Mouse (Mus musculus): ENCODE results near the gene Cblb. TPM values are rescaled to one million over a fixed set of nuclear protein-coding genes. Genes with fewer than 3 reads are reported as not detected.

The Cblb gene
- polyA plus RNA-seq (2015; fragmentation: Nextera tagmentation; extraction: Ambion mirVana) = 8.4 and 8.7 TPM in 2 replicates

GRCm38 (mm10) chr16:52031091-52031689 lies at the start of gene Cblb:
Gene Cblb (plus strand): TSS chr16:52031225.
- DNase-seq (ENCODE audit: low spot score) (peak; percentile 99), ATAC-seq (peak; percentile 98)
- 0% methylated on average over 33 of the region's 38 CpGs for WGBS
- no peak; the same call in none of the 2 replicates for TF ChIP-seq CTCF (IDR thresholded peaks at IDR 0.05)
- peak; percentile 49; the same call in 1 of the 2 replicates for TF ChIP-seq EP300 (IDR thresholded peaks at IDR 0.05)
- Histone ChIP-seq H3K27me3 (replicated peaks; ENCODE audit: insufficient read depth, low read length) (no peaks in the 10 kb centered on the region), H3K9me3 (ENCODE audit: low read length) (no peaks in the 10 kb centered on the region), H3K27ac (ENCODE audit: low read length) (peak within 1 kb of the TSS; percentile 97), H3K4me2 (replicated peaks; ENCODE audit: low read depth, low read length) (peak within 1 kb of the TSS; percentile 68), H3K36me3 (ENCODE audit: insufficient read depth, low read length) (0 out of 2 replicates have a peak, but pooled peaks cover under 1% of the 10 kb centered on the region), H3K4me3 (ENCODE audit: low read depth, low read length) (peak within 1 kb of the TSS; percentile 94), H3K4me1 (ENCODE audit: insufficient read depth, low read depth, low read length) (peaks cover 13% of the 10 kb centered on the region; the same call in 1 of the 2 replicates), H3K9ac (replicated peaks; ENCODE audit: low read depth) (peak within 1 kb of the TSS; percentile 90)

GRCm38 (mm10) chr16:51985436-51985835 lies 45.6 kb upstream of the Cblb start:
- Histone ChIP-seq H3K4me1 (ENCODE audit: insufficient read depth, low read depth, low read length) (no peaks in the 10 kb centered on the region), H3K4me3 (ENCODE audit: low read depth, low read length) (no peak overlapping the region), H3K9ac (replicated peaks; ENCODE audit: low read depth) (no peak overlapping the region), H3K36me3 (ENCODE audit: insufficient read depth, low read length) (no peaks in the 10 kb centered on the region), H3K9me3 (ENCODE audit: low read length) (no peaks in the 10 kb centered on the region), H3K27me3 (replicated peaks; ENCODE audit: insufficient read depth, low read length) (no peaks in the 10 kb centered on the region), H3K27ac (ENCODE audit: low read length) (no peak overlapping the region), H3K4me2 (replicated peaks; ENCODE audit: low read depth, low read length) (no peak overlapping the region)
- TF ChIP-seq CTCF (IDR thresholded peaks at IDR 0.05) (no peak), EP300 (IDR thresholded peaks at IDR 0.05) (no peak)
- DNase-seq (ENCODE audit: low spot score) = peak; percentile 6
- no peak for ATAC-seq
- 54% methylated on average over 8 of the region's 8 CpGs for whole genome bisulfite sequencing

GRCm38 (mm10) chr16:51986207-51986606 lies 44.8 kb upstream of the Cblb start:
- Histone ChIP-seq H3K4me1 (ENCODE audit: insufficient read depth, low read depth, low read length) (no peaks in the 10 kb centered on the region), H3K9ac (replicated peaks; ENCODE audit: low read depth) (no peak overlapping the region), H3K27ac (ENCODE audit: low read length) (no peak overlapping the region), H3K4me3 (ENCODE audit: low read depth, low read length) (no peak overlapping the region), H3K36me3 (ENCODE audit: insufficient read depth, low read length) (no peaks in the 10 kb centered on the region), H3K4me2 (replicated peaks; ENCODE audit: low read depth, low read length) (no peak overlapping the region), H3K27me3 (replicated peaks; ENCODE audit: insufficient read depth, low read length) (no peaks in the 10 kb centered on the region), H3K9me3 (ENCODE audit: low read length) (no peaks in the 10 kb centered on the region)
- DNase-seq (ENCODE audit: low spot score) = no peak
- no peak for TF ChIP-seq EP300 (IDR thresholded peaks at IDR 0.05)
- no peak for TF ChIP-seq CTCF (IDR thresholded peaks at IDR 0.05)
- ATAC-seq = no peak
- 79% methylated on average over 3 of the region's 3 CpGs for WGBS

- 70% methylated on average over 4 of the region's 4 CpGs for WGBS
- Histone ChIP-seq H3K9me3 (ENCODE audit: low read length) (no peaks in the 10 kb centered on the region), H3K4me3 (ENCODE audit: low read depth, low read length) (no peak overlapping the region), H3K27ac (ENCODE audit: low read length) (no peak overlapping the region), H3K4me2 (replicated peaks; ENCODE audit: low read depth, low read length) (no peak overlapping the region), H3K36me3 (ENCODE audit: insufficient read depth, low read length) (no peaks in the 10 kb centered on the region), H3K4me1 (ENCODE audit: insufficient read depth, low read depth, low read length) (no peaks in the 10 kb centered on the region), H3K9ac (replicated peaks; ENCODE audit: low read depth) (no peak overlapping the region), H3K27me3 (replicated peaks; ENCODE audit: insufficient read depth, low read length) (no peaks in the 10 kb centered on the region)
- no peak for TF ChIP-seq CTCF (IDR thresholded peaks at IDR 0.05)
- TF ChIP-seq EP300 (IDR thresholded peaks at IDR 0.05) = no peak
- DNase-seq (ENCODE audit: low spot score) = no peak
- ATAC-seq = no peak
Observed at GRCm38 (mm10) chr16:51987085-51987620, 43.9 kb upstream of the Cblb start.

GRCm38 (mm10) chr16:51988027-51988426 lies 43.0 kb upstream of the Cblb start:
- no peak for ATAC-seq
- H3K36me3 ChIP-seq (ENCODE audit: insufficient read depth, low read length) = no peaks in the 10 kb centered on the region

GRCm38 (mm10) chr16:51989259-51989658 lies 41.8 kb upstream of the Cblb start:
- no peak for DNase-seq (ENCODE audit: low spot score)
- no peak for ATAC-seq
- no peak for TF ChIP-seq EP300 (IDR thresholded peaks at IDR 0.05)
- Histone ChIP-seq H3K4me1 (ENCODE audit: insufficient read depth, low read depth, low read length) (no peaks in the 10 kb centered on the region), H3K4me3 (ENCODE audit: low read depth, low read length) (no peak overlapping the region), H3K27me3 (replicated peaks; ENCODE audit: insufficient read depth, low read length) (no peaks in the 10 kb centered on the region), H3K4me2 (replicated peaks; ENCODE audit: low read depth, low read length) (no peak overlapping the region), H3K9ac (replicated peaks; ENCODE audit: low read depth) (no peak overlapping the region), H3K36me3 (ENCODE audit: insufficient read depth, low read length) (no peaks in the 10 kb centered on the region), H3K27ac (ENCODE audit: low read length) (no peak overlapping the region), H3K9me3 (ENCODE audit: low read length) (no peaks in the 10 kb centered on the region)
- 45% methylated on average over 3 of the region's 3 CpGs for WGBS

More at GRCm38 (mm10) chr16:51988027-51988426, 43.0 kb upstream of the Cblb start:
- no peaks in the 10 kb centered on the region for H3K27me3 ChIP-seq (replicated peaks; ENCODE audit: insufficient read depth, low read length)
- no peak overlapping the region for H3K4me2 ChIP-seq (replicated peaks; ENCODE audit: low read depth, low read length)
- no peak overlapping the region for H3K27ac ChIP-seq (ENCODE audit: low read length)
- no peaks in the 10 kb centered on the region for H3K4me1 ChIP-seq (ENCODE audit: insufficient read depth, low read depth, low read length)
- H3K9ac ChIP-seq (replicated peaks; ENCODE audit: low read depth) = no peak overlapping the region
- no peaks in the 10 kb centered on the region for H3K9me3 ChIP-seq (ENCODE audit: low read length)
- no peak overlapping the region for H3K4me3 ChIP-seq (ENCODE audit: low read depth, low read length)
- TF ChIP-seq CTCF (IDR thresholded peaks at IDR 0.05) = no peak
- TF ChIP-seq EP300 (IDR thresholded peaks at IDR 0.05) = no peak
- no peak for DNase-seq (ENCODE audit: low spot score)
